Mouse (Mus musculus): ENCODE measurements around the gene Lgi1. TPM values are rescaled to one million over a fixed set of nuclear protein-coding genes. Genes with fewer than 3 reads are reported as not detected.

Gene Lgi1
- polyA plus RNA-seq, 1 experiment from 2014 or later: not detected

DNA sequence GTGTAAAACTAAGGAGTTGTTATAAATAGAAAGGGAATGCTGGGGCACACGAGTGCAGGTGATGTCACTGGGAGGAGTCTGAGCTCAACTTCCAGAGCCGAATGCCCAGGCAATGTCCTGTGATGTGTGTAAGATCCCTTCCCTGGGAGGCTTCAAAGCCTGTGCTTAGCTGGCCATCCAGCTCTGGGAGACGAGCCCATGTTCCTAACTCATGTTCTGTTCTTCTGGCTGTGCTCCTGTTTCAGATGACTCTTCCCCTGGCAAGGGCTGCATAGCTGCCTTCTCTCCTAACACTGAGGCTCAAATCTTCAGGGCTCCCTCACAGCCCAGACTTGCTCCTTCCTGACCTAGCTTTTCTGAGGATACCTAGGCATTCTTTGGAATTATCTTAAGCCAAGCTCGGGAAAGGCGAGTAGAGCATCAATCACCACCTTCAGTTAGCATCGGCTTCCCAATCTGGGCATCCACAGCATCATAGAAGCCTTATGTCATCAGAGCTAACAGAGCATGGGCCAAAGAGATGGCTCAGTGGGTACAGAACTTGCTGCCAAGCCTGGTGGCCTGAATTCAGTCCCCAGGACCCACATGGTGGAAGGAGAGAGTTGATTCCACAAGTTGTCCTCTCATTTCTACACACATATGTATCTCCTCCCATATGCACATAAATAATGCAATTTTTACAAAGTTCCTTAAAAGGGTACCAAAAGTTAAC, 52.4 kb downstream of the Lgi1 start:
- WGBS: 69% methylated on average over 6 of the region's 6 CpGs
- no peak overlapping the region for H3K4me2 ChIP-seq

DNA sequence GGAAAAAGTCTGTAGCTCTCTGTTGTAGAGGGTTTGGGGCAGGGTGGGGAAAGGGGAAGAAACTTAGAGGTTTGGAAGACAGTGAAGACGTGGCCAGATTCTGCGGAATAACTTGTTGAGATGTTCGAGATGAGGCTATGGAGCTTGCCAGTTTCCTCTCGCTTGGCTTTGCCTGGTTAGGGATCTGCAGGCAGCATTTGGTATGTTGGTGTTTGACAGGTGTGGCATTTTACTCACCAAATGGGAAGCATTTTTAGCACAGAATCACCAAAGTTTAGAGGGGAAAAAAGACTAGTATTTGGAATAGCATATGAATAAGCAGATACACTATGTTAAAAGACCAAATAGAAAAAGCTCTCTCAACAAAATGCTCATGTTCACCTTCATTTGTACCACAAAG, 54.0 kb downstream of the Lgi1 start:
- Histone ChIP-seq H3K4me3 (ENCODE audit: low read depth, low read length) (no peak overlapping the region), H3K4me1 (ENCODE audit: insufficient read depth) (no peaks in the 10 kb centered on the region), H3K4me2 (no peak overlapping the region), H3K9ac (no peak overlapping the region), H3K9me3 (ENCODE audit: low read depth, low read length) (no peaks in the 10 kb centered on the region), H3K27me3 (ENCODE audit: insufficient read depth, low read length) (no peaks in the 10 kb centered on the region), H3K27ac (ENCODE audit: low read depth) (no peak overlapping the region), H3K36me3 (ENCODE audit: insufficient read depth) (no peaks in the 10 kb centered on the region)
- no peak for ATAC-seq (ENCODE audit: insufficient read depth)
- WGBS: 94% methylated on average over 4 of the region's 4 CpGs
- no peak for TF ChIP-seq CTCF (IDR thresholded peaks at IDR 0.05; ENCODE audit: low read depth)
- DNase-seq: no peak

More for the DNA sequence above, 52.4 kb downstream of the Lgi1 start:
- Histone ChIP-seq H3K36me3 (ENCODE audit: insufficient read depth) (no peaks in the 10 kb centered on the region), H3K27me3 (ENCODE audit: insufficient read depth, low read length) (no peaks in the 10 kb centered on the region), H3K27ac (ENCODE audit: low read depth) (no peak overlapping the region), H3K4me1 (ENCODE audit: insufficient read depth) (no peaks in the 10 kb centered on the region), H3K4me3 (ENCODE audit: low read depth, low read length) (no peak overlapping the region), H3K9ac (no peak overlapping the region), H3K9me3 (ENCODE audit: low read depth, low read length) (no peaks in the 10 kb centered on the region)
- ATAC-seq (ENCODE audit: insufficient read depth) (no peak), DNase-seq (no peak)
- no peak for TF ChIP-seq CTCF (IDR thresholded peaks at IDR 0.05; ENCODE audit: low read depth)

DNA sequence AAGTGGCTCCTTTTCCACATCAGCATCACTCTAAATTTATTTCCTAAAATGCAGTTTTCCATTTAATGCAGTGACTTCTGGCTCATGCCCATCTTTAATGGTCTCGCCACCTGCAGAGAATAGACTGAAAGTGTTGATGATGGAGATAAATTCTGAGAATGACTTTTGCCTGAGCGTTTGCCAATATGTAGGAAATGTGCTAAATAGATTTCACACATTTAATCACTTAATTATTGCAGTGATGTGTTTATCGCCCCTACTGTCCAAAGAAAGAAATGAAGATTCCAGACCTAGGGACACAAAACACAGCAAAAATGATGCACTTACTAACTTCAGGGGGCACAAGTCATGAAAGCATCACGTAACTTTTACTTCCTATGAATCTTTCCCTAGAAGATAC, 54.8 kb downstream of the Lgi1 start:
- no peak for TF ChIP-seq CTCF (IDR thresholded peaks at IDR 0.05; ENCODE audit: low read depth)
- Histone ChIP-seq H3K4me1 (ENCODE audit: insufficient read depth) (no peaks in the 10 kb centered on the region), H3K4me3 (ENCODE audit: low read depth, low read length) (no peak overlapping the region), H3K27ac (ENCODE audit: low read depth) (no peak overlapping the region), H3K9ac (no peak overlapping the region), H3K4me2 (no peak overlapping the region), H3K36me3 (ENCODE audit: insufficient read depth) (no peaks in the 10 kb centered on the region), H3K9me3 (ENCODE audit: low read depth, low read length) (no peaks in the 10 kb centered on the region), H3K27me3 (ENCODE audit: insufficient read depth, low read length) (no peaks in the 10 kb centered on the region)
- WGBS: 82% methylated on average over 4 of the region's 4 CpGs
- ATAC-seq (ENCODE audit: insufficient read depth) (no peak), DNase-seq (no peak)

GRCm38 (mm10) chr19:38320651-38321188, 56.4 kb downstream of the Lgi1 start:
- Histone ChIP-seq H3K4me2 (no peak overlapping the region), H3K4me1 (ENCODE audit: insufficient read depth) (no peaks in the 10 kb centered on the region), H3K9me3 (ENCODE audit: low read depth, low read length) (no peaks in the 10 kb centered on the region), H3K27me3 (ENCODE audit: insufficient read depth, low read length) (no peaks in the 10 kb centered on the region), H3K9ac (no peak overlapping the region), H3K36me3 (ENCODE audit: insufficient read depth) (no peaks in the 10 kb centered on the region), H3K27ac (ENCODE audit: low read depth) (no peak overlapping the region), H3K4me3 (ENCODE audit: low read depth, low read length) (no peak overlapping the region)
- DNase-seq (no peak), ATAC-seq (ENCODE audit: insufficient read depth) (no peak)
- WGBS: 75% methylated on average over 5 of the region's 5 CpGs
- TF ChIP-seq CTCF (IDR thresholded peaks at IDR 0.05; ENCODE audit: low read depth): no peak

DNA sequence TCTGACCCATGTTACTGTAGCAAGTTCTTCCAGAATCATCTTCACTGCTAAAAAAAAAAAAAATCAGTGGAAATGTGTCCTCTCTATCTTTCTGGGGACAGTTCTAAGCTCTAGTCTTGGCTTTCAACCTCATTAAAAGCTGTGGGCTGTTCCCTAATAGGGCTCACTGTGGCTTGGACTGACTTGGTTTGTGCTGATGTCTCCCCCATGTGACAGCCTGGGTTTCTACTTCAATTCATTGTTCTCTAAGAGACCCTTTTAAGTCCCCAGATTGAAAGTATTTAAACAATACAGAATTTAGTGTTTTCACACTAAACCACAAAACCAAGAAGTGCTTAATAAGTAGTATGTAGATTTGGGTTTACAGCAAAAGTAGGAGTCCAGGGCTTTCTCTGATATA, 59.4 kb downstream of the Lgi1 start:
- H3K4me3 ChIP-seq (ENCODE audit: low read depth, low read length): no peak overlapping the region
- no peak overlapping the region for H3K27ac ChIP-seq (ENCODE audit: low read depth)
- no peaks in the 10 kb centered on the region for H3K36me3 ChIP-seq (ENCODE audit: insufficient read depth)
- H3K9me3 ChIP-seq (ENCODE audit: low read depth, low read length): no peaks in the 10 kb centered on the region
- no peak for DNase-seq
- no peak for TF ChIP-seq CTCF (IDR thresholded peaks at IDR 0.05; ENCODE audit: low read depth)
- no peak overlapping the region for H3K9ac ChIP-seq
- ATAC-seq (ENCODE audit: insufficient read depth): no peak
- H3K4me2 ChIP-seq: no peak overlapping the region
- no peaks in the 10 kb centered on the region for H3K27me3 ChIP-seq (ENCODE audit: insufficient read depth, low read length)
- H3K4me1 ChIP-seq (ENCODE audit: insufficient read depth): no peaks in the 10 kb centered on the region

GRCm38 (mm10) chr19:38324147-38325028, 60.1 kb downstream of the Lgi1 start:
- Histone ChIP-seq H3K27ac (ENCODE audit: low read depth) (no peak overlapping the region), H3K9me3 (ENCODE audit: low read depth, low read length) (no peaks in the 10 kb centered on the region), H3K36me3 (ENCODE audit: insufficient read depth) (no peaks in the 10 kb centered on the region), H3K9ac (no peak overlapping the region; the same call in 1 of the 2 replicates), H3K4me2 (no peak overlapping the region), H3K4me3 (ENCODE audit: low read depth, low read length) (no peak overlapping the region), H3K4me1 (ENCODE audit: insufficient read depth) (no peaks in the 10 kb centered on the region), H3K27me3 (ENCODE audit: insufficient read depth, low read length) (no peaks in the 10 kb centered on the region)
- peak; percentile 46 for TF ChIP-seq CTCF (IDR thresholded peaks at IDR 0.05; ENCODE audit: low read depth)
- ATAC-seq (ENCODE audit: insufficient read depth): no peak
- WGBS: 48% methylated on average over 10 of the region's 10 CpGs
- peak; percentile 23 for DNase-seq

DNA sequence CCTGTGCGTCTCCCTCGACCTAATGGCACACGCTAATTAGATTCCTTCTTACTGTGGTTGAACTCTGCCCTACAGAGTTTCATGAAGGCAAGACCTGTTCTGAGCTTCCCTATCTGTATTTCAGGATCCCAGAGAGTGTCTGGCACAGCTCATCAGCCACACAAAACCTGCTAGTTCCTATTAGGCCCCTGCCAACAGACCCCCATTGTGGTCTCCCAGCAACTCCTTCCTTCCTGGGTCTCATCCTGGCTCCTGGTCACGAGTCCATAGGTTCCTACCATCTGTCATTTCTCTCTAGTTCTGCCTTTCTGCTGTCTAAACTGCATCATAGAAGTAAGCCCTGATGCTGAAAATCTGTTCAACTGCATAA, 60.7 kb downstream of the Lgi1 start:
- H3K9ac ChIP-seq: no peak overlapping the region
- no peaks in the 10 kb centered on the region for H3K27me3 ChIP-seq (ENCODE audit: insufficient read depth, low read length)
- ATAC-seq (ENCODE audit: insufficient read depth) (no peak), DNase-seq (no peak)
- no peak overlapping the region for H3K4me3 ChIP-seq (ENCODE audit: low read depth, low read length)
- WGBS: 60% methylated on average over 4 of the region's 4 CpGs
- no peak overlapping the region for H3K4me2 ChIP-seq
- TF ChIP-seq CTCF (IDR thresholded peaks at IDR 0.05; ENCODE audit: low read depth): no peak
- no peak overlapping the region for H3K27ac ChIP-seq (ENCODE audit: low read depth)
- H3K36me3 ChIP-seq (ENCODE audit: insufficient read depth): no peaks in the 10 kb centered on the region
- no peaks in the 10 kb centered on the region for H3K9me3 ChIP-seq (ENCODE audit: low read depth, low read length)
- H3K4me1 ChIP-seq (ENCODE audit: insufficient read depth): no peaks in the 10 kb centered on the region
